ENCODE assay signal across 18 mouse cellular contexts in the genomic region with DNA sequence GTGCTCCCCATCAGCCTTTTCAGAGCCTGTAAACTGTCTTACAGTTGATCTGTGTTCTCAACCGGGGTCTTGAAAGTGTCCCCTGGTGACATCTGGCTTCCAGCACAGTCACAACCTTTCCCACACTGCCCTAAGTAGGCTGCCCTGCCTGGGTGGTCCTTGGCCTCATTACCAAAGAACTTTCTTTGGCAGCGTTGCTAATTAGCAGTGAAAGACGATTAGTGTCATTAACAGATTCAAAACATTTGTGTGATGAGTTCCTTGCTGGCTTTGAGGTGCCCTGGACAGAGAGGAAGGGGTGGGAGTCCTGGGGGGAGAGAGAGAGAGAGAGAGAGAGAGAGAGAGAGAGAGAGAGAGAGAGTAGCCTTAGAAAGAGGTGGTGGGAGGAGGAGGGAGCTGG. TPM values are rescaled to one million over a fixed set of nuclear protein-coding genes. Genes with fewer than 3 reads are reported as not detected.
A peak's percentile ranks its signal among the peaks of the same experiment; 100 is the strongest.
DNase-seq lines count a peak whose midpoint lies in the region; ATAC-seq and TF ChIP-seq lines count a peak whose summit lies in the region.
"Had no signal": no experiment of that assay in that cellular context is flagged by ENCODE, and none has a peak within 500 bp of the region (broad histone marks: within the 10 kb centered on the region; RNA-seq: fewer than 3 reads in every experiment).

No protein-coding gene starts in this region.

- no peaks in the 10 kb centered on the region for H3K9me3 ChIP-seq in forebrain, embryonic 14.5 days (replicated peaks; ENCODE audit: control insufficient read depth, low read length)
- H3K9me3 ChIP-seq in forebrain, embryonic 11.5 days (ENCODE audit: control insufficient read depth, low read length) = no peaks in the 10 kb centered on the region
- H3K9me3 ChIP-seq in forebrain, postnatal 0 days (ENCODE audit: low read length) = no peaks in the 10 kb centered on the region
- H3K9me3 ChIP-seq: embryonic facial prominence, embryonic 12.5 days; heart, embryonic 15.5 days; hindbrain, embryonic 10.5 days; limb, embryonic 12.5 days; liver, embryonic 15.5 days had no signal

- no peak overlapping the region for H3K4me2 ChIP-seq in forebrain, embryonic 14.5 days (ENCODE audit: low read length)
- no peak overlapping the region for H3K4me2 ChIP-seq in forebrain, embryonic 11.5 days (ENCODE audit: low read depth, low read length, severe bottlenecking)
- no peak overlapping the region for H3K4me2 ChIP-seq in forebrain, postnatal 0 days (ENCODE audit: low read depth)
- H3K4me2 ChIP-seq: embryonic facial prominence, embryonic 12.5 days; heart, embryonic 15.5 days; limb, embryonic 12.5 days; liver, embryonic 15.5 days had no signal

- H3K9ac ChIP-seq in forebrain, embryonic 14.5 days (ENCODE audit: low read length) = no peak overlapping the region
- no peak overlapping the region for H3K9ac ChIP-seq in forebrain, embryonic 11.5 days (ENCODE audit: low read length)
- no peak overlapping the region for H3K9ac ChIP-seq in forebrain, postnatal 0 days
- H3K9ac ChIP-seq: embryonic facial prominence, embryonic 12.5 days; heart, embryonic 15.5 days; limb, embryonic 12.5 days; liver, embryonic 15.5 days had no signal

- TF ChIP-seq CTCF in forebrain, postnatal 0 days (IDR thresholded peaks at IDR 0.05; ENCODE audit: low read depth) = no peak

- peaks cover 4% of the 10 kb centered on the region; the same call in 1 of the 2 replicates for H3K4me1 ChIP-seq in forebrain, embryonic 14.5 days (ENCODE audit: control insufficient read depth, insufficient read depth, low read length)
- peaks cover 13% of the 10 kb centered on the region for H3K4me1 ChIP-seq in forebrain, embryonic 11.5 days (replicated peaks; ENCODE audit: control insufficient read depth, insufficient read depth, low read length)
- H3K4me1 ChIP-seq in forebrain, postnatal 0 days (ENCODE audit: insufficient read depth) = no peaks in the 10 kb centered on the region; the same call in 1 of the 2 replicates
- H3K4me1 ChIP-seq: heart, embryonic 15.5 days; liver, embryonic 15.5 days had no signal

- no peak overlapping the region for H3K4me3 ChIP-seq in forebrain, embryonic 14.5 days (ENCODE audit: low read depth, low read length)
- H3K4me3 ChIP-seq in forebrain, embryonic 11.5 days (ENCODE audit: low read depth, low read length) = no peak overlapping the region
- no peak overlapping the region for H3K4me3 ChIP-seq in forebrain, postnatal 0 days (ENCODE audit: low read depth, low read length)
- H3K4me3 ChIP-seq: embryonic facial prominence, embryonic 12.5 days; heart, embryonic 15.5 days; hindbrain, embryonic 10.5 days; limb, embryonic 12.5 days; liver, embryonic 15.5 days; myocyte had no signal

- no peaks in the 10 kb centered on the region for H3K36me3 ChIP-seq in forebrain, embryonic 14.5 days (ENCODE audit: control insufficient read depth, insufficient read depth, low read length)
- H3K36me3 ChIP-seq in forebrain, embryonic 11.5 days (ENCODE audit: control insufficient read depth, insufficient read depth, low read length) = no peaks in the 10 kb centered on the region
- no peaks in the 10 kb centered on the region for H3K36me3 ChIP-seq in forebrain, postnatal 0 days (ENCODE audit: insufficient read depth)
- H3K36me3 ChIP-seq: embryonic facial prominence, embryonic 12.5 days; heart, embryonic 15.5 days; hindbrain, embryonic 10.5 days; limb, embryonic 12.5 days; liver, embryonic 15.5 days had no signal

- 0 out of 2 replicates have a peak, but pooled peaks have one; percentile 32 for ATAC-seq in forebrain, embryonic 14.5 days
- ATAC-seq in forebrain, embryonic 11.5 days (replicated peaks; ENCODE audit: low FRiP score) = no peak
- peak; percentile 51; the same call in 1 of the 2 replicates for ATAC-seq in forebrain, postnatal 0 days

- peaks cover 37% of the 10 kb centered on the region for H3K27me3 ChIP-seq in forebrain, embryonic 14.5 days (replicated peaks; ENCODE audit: control insufficient read depth, insufficient read depth, low read length)
- peaks cover 40% of the 10 kb centered on the region for H3K27me3 ChIP-seq in forebrain, embryonic 11.5 days (ENCODE audit: control insufficient read depth, insufficient read depth, low read length)
- peaks cover 31% of the 10 kb centered on the region for H3K27me3 ChIP-seq in forebrain, postnatal 0 days (ENCODE audit: insufficient read depth, low read length)

- no peak overlapping the region for H3K27ac ChIP-seq in forebrain, embryonic 14.5 days (ENCODE audit: low read depth, low read length)
- H3K27ac ChIP-seq in forebrain, embryonic 11.5 days (ENCODE audit: low read depth, low read length) = no peak overlapping the region
- no peak overlapping the region for H3K27ac ChIP-seq in forebrain, postnatal 0 days (ENCODE audit: low read depth, low read length)
- H3K27ac ChIP-seq: embryonic facial prominence, embryonic 12.5 days; heart, embryonic 15.5 days; hindbrain, embryonic 10.5 days; limb, embryonic 12.5 days; liver, embryonic 15.5 days had no signal

- peak; percentile 55 for DNase-seq in forebrain, embryonic 14.5 days (ENCODE audit: low spot score)
- DNase-seq in forebrain, embryonic 11.5 days (ENCODE audit: low spot score) = no peak
- DNase-seq in lung, postnatal 10 days = peak; percentile 77
- no peak for DNase-seq in lung, adult 18-20 months
- no peak for DNase-seq in forebrain, postnatal 0 days
- DNase-seq in testis, postnatal 10 days (ENCODE audit: low spot score) = no peak
- DNase-seq in adrenal gland, postnatal 25 days = no peak
- DNase-seq: adrenal gland, adult 2 months; cerebellum, adult 2 months; heart, adult 18-20 months; kidney, adult 8-10 months; layer of hippocampus, postnatal 36 days had no signal

- 2% methylated on average over 3 of the region's 3 CpGs for WGBS in forebrain, embryonic 14.5 days
- 10% methylated on average over 3 of the region's 3 CpGs for WGBS in forebrain, embryonic 11.5 days
- 6% methylated on average over 3 of the region's 3 CpGs for WGBS in forebrain, postnatal 0 days

RNA-seq across cellular contexts. Expression of a gene that starts 14.3 kb away (rescaled TPM):
- polyA plus RNA-seq in forebrain, embryonic 14.5 days (2014; fragmentation: Nextera tagmentation; extraction: Ambion mirVana) = 4.8 and 4.9 TPM in 2 replicates
- polyA plus RNA-seq in forebrain, embryonic 11.5 days (2014; fragmentation: Nextera tagmentation; extraction: Ambion mirVana) = 6.2 and 6.3 TPM in 2 replicates
- total RNA-seq in forebrain, postnatal 0 days (2014; rRNA removed) = 11.5 and 24.6 TPM in 2 replicates
- polyA plus RNA-seq in forebrain, postnatal 0 days (2015; fragmentation: Nextera tagmentation; extraction: Ambion mirVana) = 7.1 and 10.4 TPM in 2 replicates
- 0.57 and 1.2 TPM in 2 replicates for total RNA-seq in adrenal gland, postnatal 25 days (2021)
- polyA plus RNA-seq: liver, embryonic 15.5 days had no signal

RNA-seq across cellular contexts. Expression of a gene that starts 38.7 kb away (rescaled TPM):
- 54.7 and 56.4 TPM in 2 replicates for polyA plus RNA-seq in forebrain, embryonic 14.5 days (2014; fragmentation: Nextera tagmentation; extraction: Ambion mirVana)
- polyA plus RNA-seq in forebrain, embryonic 11.5 days (2014; fragmentation: Nextera tagmentation; extraction: Ambion mirVana) = 54.3 and 62.7 TPM in 2 replicates
- 66.9 and 85.8 TPM in 2 replicates for total RNA-seq in forebrain, postnatal 0 days (2014; rRNA removed)
- polyA plus RNA-seq in forebrain, postnatal 0 days (2015; fragmentation: Nextera tagmentation; extraction: Ambion mirVana) = 62.7 and 65.8 TPM in 2 replicates
- total RNA-seq in adrenal gland, postnatal 25 days (2021) = 53.0 and 62.2 TPM in 2 replicates

Comparison
In these comparisons a context has a peak if more than half of its experiments do, and no peak if none do; other contexts are left out.
1. DNase-seq: peak in forebrain, embryonic 14.5 days (single experiment) and lung, postnatal 10 days (single experiment); none in forebrain, embryonic 11.5 days (single experiment), lung, adult 18-20 months (0 of 2), forebrain, postnatal 0 days (single experiment), testis, postnatal 10 days (single experiment) and adrenal gland, postnatal 25 days (single experiment).